ENCODE assay signal across 8 mouse cellular contexts in genomic region chr11:104624791-104625391, GRCm38 (mm10). TPM values are rescaled to one million over a fixed set of nuclear protein-coding genes. Genes with fewer than 3 reads are reported as not detected.
DNase-seq lines count a peak whose midpoint lies in the region; ATAC-seq and TF ChIP-seq lines count a peak whose summit lies in the region.

No protein-coding gene starts in this region.

- H3K9ac ChIP-seq in limb, embryonic 13.5 days = peak overlapping the region; percentile 31; the same call in 1 of the 2 replicates

- H3K27me3 ChIP-seq in cerebellum, adult 2 months (ENCODE audit: control insufficient read depth, insufficient read depth, low read length) = no peaks in the 10 kb centered on the region
- no peaks in the 10 kb centered on the region for H3K27me3 ChIP-seq in limb, embryonic 13.5 days

- no peak overlapping the region for H3K4me3 ChIP-seq in cerebellum, adult 2 months (replicated peaks; ENCODE audit: insufficient read depth, low read depth, low read length)
- no peak overlapping the region for H3K4me3 ChIP-seq in limb, embryonic 13.5 days

- peak overlapping the region; percentile 27 for H3K4me2 ChIP-seq in limb, embryonic 13.5 days (replicated peaks)

- no peak for TF ChIP-seq POLR2A in cerebellum, adult 2 months (IDR thresholded peaks at IDR 0.05; ENCODE audit: borderline replicate concordance, insufficient read depth, low read length)

- DNase-seq in lung, adult 18-20 months = peak; percentile 40 to 42
- DNase-seq in lung, postnatal 25 days (ENCODE audit: low spot score) = no peak
- DNase-seq in cerebellum, adult 2 months = peak; percentile 74 to 88
- peak; percentile 54 for DNase-seq in heart, adult 8-10 months (ENCODE audit: low spot score)
- no peak for DNase-seq in thymus, postnatal 36 days
- DNase-seq in left cerebral cortex, adult 8-10 months (ENCODE audit: low spot score in 2 of 2) = no peak
- no peak for DNase-seq in frontal cortex, postnatal 10 days (ENCODE audit: low spot score in 2 of 2)

- no peak for TF ChIP-seq CTCF in cerebellum, adult 2 months (IDR thresholded peaks at IDR 0.05; ENCODE audit: borderline replicate concordance, insufficient read depth, low read depth, low read length)

- H3K4me1 ChIP-seq in cerebellum, adult 2 months (ENCODE audit: control insufficient read depth, insufficient read depth, low read length) = peaks cover 27% of the 10 kb centered on the region
- H3K4me1 ChIP-seq in limb, embryonic 13.5 days = peaks cover 18% of the 10 kb centered on the region

- 40% methylated on average over 6 of the region's 6 CpGs for WGBS in cerebellum, adult 2 months
- 20% methylated on average over 6 of the region's 6 CpGs for WGBS in limb, embryonic 13.5 days

- H3K9me3 ChIP-seq in limb, embryonic 13.5 days = no peaks in the 10 kb centered on the region

- ATAC-seq in limb, embryonic 13.5 days (ENCODE audit: low FRiP score, low read depth) = peak; percentile 76

- H3K27ac ChIP-seq in cerebellum, adult 2 months (ENCODE audit: insufficient read depth, low read length) = no peak overlapping the region
- peak overlapping the region; percentile 44; the same call in 1 of the 2 replicates for H3K27ac ChIP-seq in limb, embryonic 13.5 days

- H3K36me3 ChIP-seq in limb, embryonic 13.5 days = no peaks in the 10 kb centered on the region

RNA-seq across cellular contexts. Expression of gene Itgb3, which starts 17.1 kb away (rescaled TPM):
- polyA plus RNA-seq in cerebellum, adult 2 months (2012; rRNA removed) = 2.0 and 2.1 TPM in 2 replicates
- total RNA-seq in heart, adult 8-10 months (2022) = 1 to 10 TPM; 2.2 to 4.1 (median 2.9) TPM
- 2.0 and 2.3 TPM in 2 replicates for polyA plus RNA-seq in limb, embryonic 13.5 days (2015; fragmentation: Nextera tagmentation; extraction: Ambion mirVana)
- 1 to 10 TPM; 2.5 to 4.7 (median 3.7) TPM for total RNA-seq in left cerebral cortex, adult 8-10 months (2022)

Comparison
In these comparisons a context has a peak if more than half of its experiments do, and no peak if none do; other contexts are left out.
1. DNase-seq: peak in lung, adult 18-20 months (2 of 2), cerebellum, adult 2 months (2 of 2) and heart, adult 8-10 months (single experiment); none in lung, postnatal 25 days (single experiment), thymus, postnatal 36 days (0 of 2), left cerebral cortex, adult 8-10 months (0 of 2) and frontal cortex, postnatal 10 days (0 of 2).